19 mouse cellular contexts compared by ENCODE assay signal in the genomic region with DNA sequence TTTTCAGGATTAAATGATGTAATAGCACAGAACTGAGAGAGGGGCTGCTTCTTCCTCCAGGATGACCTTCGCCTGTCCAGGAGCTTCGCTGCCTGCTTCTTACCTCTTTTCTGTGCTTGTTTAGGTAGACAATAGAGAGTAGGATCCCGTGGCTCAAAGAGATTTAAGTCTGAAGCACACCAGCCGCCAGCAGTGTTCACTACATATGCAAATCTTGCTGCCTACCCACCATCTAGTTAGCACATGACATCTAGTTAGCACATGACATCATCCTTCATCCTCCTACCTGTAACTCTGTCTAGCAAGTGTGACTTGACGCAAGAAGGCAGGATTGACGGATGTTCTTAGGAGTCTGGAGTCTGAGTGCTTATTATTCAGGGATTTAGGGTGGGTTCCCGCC.
"Had no signal": no experiment of that assay in that cellular context is flagged by ENCODE, and none has a peak within 500 bp of the region (broad histone marks: within the 10 kb centered on the region; RNA-seq: fewer than 3 reads in every experiment).

No protein-coding gene starts in this region.

- H3K4me3 ChIP-seq: kidney, embryonic 15.5 days; limb, embryonic 10.5 days; limb, embryonic 13.5 days; liver, embryonic 12.5 days; liver, embryonic 15.5 days; lung, embryonic 15.5 days; midbrain, embryonic 12.5 days; midbrain, embryonic 15.5 days; neural tube, embryonic 13.5 days had no signal

- H3K9ac ChIP-seq: kidney, embryonic 15.5 days; limb, embryonic 13.5 days; liver, embryonic 12.5 days; liver, embryonic 15.5 days; lung, embryonic 15.5 days; midbrain, embryonic 12.5 days; midbrain, embryonic 15.5 days; neural tube, embryonic 13.5 days had no signal

- ATAC-seq: liver, embryonic 12.5 days; midbrain, embryonic 15.5 days had no signal

- H3K9me3 ChIP-seq: kidney, embryonic 15.5 days; limb, embryonic 10.5 days; limb, embryonic 13.5 days; liver, embryonic 12.5 days; liver, embryonic 15.5 days; lung, embryonic 15.5 days; midbrain, embryonic 12.5 days; midbrain, embryonic 15.5 days; neural tube, embryonic 13.5 days had no signal

- H3K36me3 ChIP-seq: kidney, embryonic 15.5 days; limb, embryonic 10.5 days; limb, embryonic 13.5 days; liver, embryonic 12.5 days; liver, embryonic 15.5 days; lung, embryonic 15.5 days; midbrain, embryonic 12.5 days; midbrain, embryonic 15.5 days; neural tube, embryonic 13.5 days had no signal

- H3K27ac ChIP-seq: kidney, embryonic 15.5 days; limb, embryonic 10.5 days; limb, embryonic 13.5 days; liver, embryonic 12.5 days; liver, embryonic 15.5 days; lung, embryonic 15.5 days; midbrain, embryonic 12.5 days; midbrain, embryonic 15.5 days; neural tube, embryonic 13.5 days had no signal

- DNase-seq: kidney, adult 2 months; kidney, postnatal 10 days; kidney, postnatal 36 days; liver; lung, adult 18-20 months; lung, postnatal 10 days; lung, postnatal 36 days; retina, postnatal 1 day; thymus, adult 18-20 months; thymus, postnatal 36 days had no signal

- H3K4me2 ChIP-seq: kidney, embryonic 15.5 days; limb, embryonic 13.5 days; liver, embryonic 12.5 days; liver, embryonic 15.5 days; lung, embryonic 15.5 days; midbrain, embryonic 12.5 days; midbrain, embryonic 15.5 days; neural tube, embryonic 13.5 days had no signal
